Mouse (Mus musculus): Measurements from ENCODE around the gene Olfr1163.
"Not testable (repeated sequence)": the region's sequence is repeated elsewhere in the genome, so short reads cannot be mapped to it uniquely, and the experiment has no call there.

Olfr1163 gene

GRCm38 (mm10) chr2:88071730-88072129 lies at the start of gene Olfr1163:
Gene Olfr1163, minus strand, starts transcription at chr2:88071830.
- in situ Hi-C loops (cut with MboI, MseI), result no loop called here

GRCm38 (mm10) chr2:88093866-88094265 lies 22.2 kb upstream of the Olfr1163 start, which contains the start of gene Olfr1164:
Gene Olfr1164, minus strand, starts transcription at chr2:88093966.
- in situ Hi-C loops (cut with MboI, MseI), result no loop called here

DNA sequence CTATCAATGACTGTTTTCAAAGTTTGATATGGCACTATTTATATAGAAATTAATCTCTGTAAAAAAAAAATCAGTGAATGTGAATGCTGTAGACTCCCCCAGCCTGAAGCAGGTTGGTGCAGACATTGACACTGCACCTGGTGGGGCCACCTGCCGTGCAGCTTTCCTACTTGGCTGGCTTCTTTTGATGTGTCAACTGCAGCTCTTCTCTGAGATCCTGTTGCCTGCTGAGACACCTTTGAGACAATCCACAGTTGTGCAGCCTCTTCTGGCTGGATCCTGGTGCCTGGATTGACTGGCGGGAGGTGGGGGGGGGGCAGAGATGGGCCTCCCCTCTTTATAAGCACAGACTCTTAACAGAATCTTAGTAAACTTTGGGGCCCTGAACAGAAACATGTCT lies 8.0 kb downstream of the Olfr1163 start:
- in situ Hi-C loops (cut with MboI, MseI), result no loop called here

DNA sequence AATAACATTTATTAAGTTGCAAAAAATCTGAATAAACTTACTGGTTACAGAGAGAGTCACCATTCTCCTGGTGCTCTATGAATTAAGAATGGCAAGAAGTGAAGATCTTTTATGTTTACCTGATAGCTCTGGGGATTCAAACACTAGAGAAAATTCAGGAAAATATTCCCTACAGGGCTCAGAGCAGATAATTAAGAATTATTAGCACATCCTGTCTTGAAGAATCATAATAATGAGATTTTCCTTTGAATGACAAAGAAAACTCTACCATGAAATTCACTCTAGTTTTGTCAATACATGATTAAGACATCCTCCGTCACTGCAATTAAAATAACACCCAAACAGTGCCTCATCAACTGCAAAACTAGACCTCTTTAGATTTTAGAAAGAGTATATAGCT lies 20.6 kb downstream of the Olfr1163 start, which contains the start of gene Olfr1162:
Gene Olfr1162, minus strand, starts transcription at position 101 of the 400 bp plus-strand sequence.
- in situ Hi-C loops (cut with MboI, MseI), result no loop called here

DNA sequence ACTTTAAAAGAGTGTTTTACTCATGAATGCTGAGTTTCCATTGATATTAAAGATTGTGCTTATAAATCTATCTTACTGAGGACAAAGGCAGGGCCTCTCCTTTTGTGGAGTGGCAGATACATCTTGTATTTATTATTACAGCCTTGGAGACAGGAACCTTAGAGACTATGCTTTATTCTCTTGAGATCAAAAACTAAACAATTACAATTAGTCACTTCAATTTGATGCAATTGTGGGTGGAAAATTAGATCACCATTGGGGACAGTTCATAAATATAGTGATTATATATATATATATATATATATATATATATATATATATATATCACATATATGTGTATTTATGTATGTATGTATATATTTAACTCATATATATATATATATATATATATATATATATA lies 34.0 kb downstream of the Olfr1163 start, which contains the start of gene Olfr73:
Gene Olfr73, minus strand, starts transcription at position 101 of the 400 bp plus-strand sequence.
- in situ Hi-C loops (cut with MboI, MseI), result no loop called here

GRCm38 (mm10) chr2:88022474-88022873 lies 49.2 kb downstream of the Olfr1163 start, which contains the start of gene Olfr1161:
Gene Olfr1161, plus strand, starts transcription at chr2:88022774.
- in situ Hi-C loops (cut with MboI, MseI), result not testable (repeated sequence)
